Mouse (Mus musculus): ENCODE results near the gene Herpud2. TPM values are rescaled to one million over a fixed set of nuclear protein-coding genes. Genes with fewer than 3 reads are reported as not detected.

Herpud2 gene
- 10 to 100 TPM; 11.0 to 15.3 TPM for polyA plus RNA-seq (2017; shearing (Covaris generic))

GRCm38 (mm10) chr9:25151611-25152241, at the start of gene Herpud2:
Herpud2 (minus strand) TSS chr9:25151820.
- ATAC-seq = peak; percentile 82

GRCm38 (mm10) chr9:25200987-25201386, 49.4 kb upstream of the Herpud2 start:
- ATAC-seq = no peak

GRCm38 (mm10) chr9:25200148-25200547, 48.5 kb upstream of the Herpud2 start:
- no peak for ATAC-seq

GRCm38 (mm10) chr9:25196746-25197145, 45.1 kb upstream of the Herpud2 start:
- peak; percentile 93 for ATAC-seq

GRCm38 (mm10) chr9:25191612-25192011, 40.0 kb upstream of the Herpud2 start:
- peak; percentile 59 for ATAC-seq

GRCm38 (mm10) chr9:25186501-25186900, 34.9 kb upstream of the Herpud2 start:
- ATAC-seq = peak; percentile 89

- peak; percentile 63 for ATAC-seq
Observed at GRCm38 (mm10) chr9:25185854-25186253, 34.2 kb upstream of the Herpud2 start.

GRCm38 (mm10) chr9:25184606-25185005, 33.0 kb upstream of the Herpud2 start:
- peak; percentile 28 for ATAC-seq

- ATAC-seq = no peak
Observed at GRCm38 (mm10) chr9:25178066-25178465, 26.4 kb upstream of the Herpud2 start.

- no peak for ATAC-seq
Observed at GRCm38 (mm10) chr9:25177201-25177600, 25.6 kb upstream of the Herpud2 start.

- no peak for ATAC-seq
Observed at GRCm38 (mm10) chr9:25176562-25176961, 24.9 kb upstream of the Herpud2 start.

- no peak for ATAC-seq
Observed at GRCm38 (mm10) chr9:25175978-25176377, 24.4 kb upstream of the Herpud2 start.

- ATAC-seq = no peak
Observed at GRCm38 (mm10) chr9:25175039-25175442, 23.4 kb upstream of the Herpud2 start.

GRCm38 (mm10) chr9:25174614-25175013, 23.0 kb upstream of the Herpud2 start:
- ATAC-seq = no peak

GRCm38 (mm10) chr9:25173171-25173570, 21.6 kb upstream of the Herpud2 start:
- ATAC-seq = peak; percentile 29

GRCm38 (mm10) chr9:25169626-25170025, 18.0 kb upstream of the Herpud2 start:
- ATAC-seq = no peak

- peak; percentile 100 for ATAC-seq
Observed at GRCm38 (mm10) chr9:25167458-25168084, 16.0 kb upstream of the Herpud2 start.

GRCm38 (mm10) chr9:25158218-25158617, 6.6 kb upstream of the Herpud2 start:
- no peak for ATAC-seq

GRCm38 (mm10) chr9:25156377-25156776, 4.8 kb upstream of the Herpud2 start:
- ATAC-seq = no peak

- no peak for ATAC-seq
Observed at GRCm38 (mm10) chr9:25153066-25153465, 1.4 kb upstream of the Herpud2 start.

GRCm38 (mm10) chr9:25152457-25152856, 837 bp upstream of the Herpud2 start:
- ATAC-seq = no peak

- peak; percentile 28 for ATAC-seq
Observed at GRCm38 (mm10) chr9:25150791-25151610, 619 bp downstream of the Herpud2 start.

GRCm38 (mm10) chr9:25148767-25149166, 2.9 kb downstream of the Herpud2 start:
- no peak for ATAC-seq

GRCm38 (mm10) chr9:25145925-25146324, 5.7 kb downstream of the Herpud2 start:
- no peak for ATAC-seq
